Mouse (Mus musculus) kidney, postnatal 10 days (tissue): ENCODE data around the gene Abhd14a.
A peak's percentile ranks its signal among the peaks of the same experiment; 100 is the strongest.

ENCODE experiments used
- DNase-seq: peaks from one replicate; pipeline ENCODE4 v3.0.0; 2021; ENCODE audit warnings: mixed read lengths

The Abhd14a gene

DNA sequence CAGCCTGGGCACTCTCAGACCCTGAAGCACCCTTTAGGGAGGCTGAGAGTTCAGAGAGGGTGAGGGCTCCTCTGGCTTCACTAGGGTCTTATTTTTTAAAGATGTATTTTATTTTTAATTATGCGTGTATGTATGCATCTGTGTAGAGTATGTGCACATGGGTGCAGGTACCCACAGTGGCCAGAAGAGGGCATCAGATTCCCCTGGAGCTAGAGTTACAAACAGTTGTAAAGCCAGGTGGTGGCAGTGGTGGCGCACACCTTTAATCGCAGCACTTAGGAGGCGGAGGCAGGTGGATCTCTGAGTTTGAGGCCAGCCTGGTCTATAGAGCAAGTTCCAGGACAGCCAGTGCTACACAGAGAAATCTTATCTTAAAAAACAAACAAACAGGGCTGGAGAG, 38.4 kb downstream of the Abhd14a start:
- no peak for DNase-seq

DNA sequence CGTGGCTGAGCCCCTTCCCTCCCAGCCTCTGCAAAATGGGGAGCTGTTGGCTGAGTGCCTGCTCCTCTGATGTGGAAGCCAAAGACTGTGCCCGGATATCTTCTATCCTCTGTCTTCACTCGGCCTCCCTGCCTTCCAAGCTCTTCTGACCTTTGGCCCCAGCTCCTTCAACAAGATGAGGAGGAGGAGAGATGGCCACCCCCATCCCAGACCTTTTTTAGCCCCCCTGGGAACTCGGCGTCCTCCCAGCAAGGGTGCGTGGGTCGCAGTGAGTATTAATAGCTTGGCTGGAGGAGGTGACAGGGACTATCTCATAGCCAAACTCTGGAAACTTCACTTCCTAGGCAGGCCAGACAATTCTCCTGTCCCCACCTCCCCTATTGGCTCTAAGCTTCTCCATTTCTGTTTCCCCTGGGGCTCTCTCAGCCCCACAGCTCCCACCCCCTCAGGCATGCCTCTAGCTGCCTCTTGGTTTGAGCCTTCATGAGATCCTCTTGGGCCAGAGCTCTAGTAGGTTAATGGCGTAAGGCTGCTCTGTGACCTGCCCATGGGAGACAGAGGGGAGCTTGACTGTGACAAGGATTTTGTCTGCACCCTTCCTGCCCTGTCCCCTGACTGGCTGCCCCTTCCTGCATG, 40.9 kb downstream of the Abhd14a start:
- DNase-seq = peak; percentile 70

DNA sequence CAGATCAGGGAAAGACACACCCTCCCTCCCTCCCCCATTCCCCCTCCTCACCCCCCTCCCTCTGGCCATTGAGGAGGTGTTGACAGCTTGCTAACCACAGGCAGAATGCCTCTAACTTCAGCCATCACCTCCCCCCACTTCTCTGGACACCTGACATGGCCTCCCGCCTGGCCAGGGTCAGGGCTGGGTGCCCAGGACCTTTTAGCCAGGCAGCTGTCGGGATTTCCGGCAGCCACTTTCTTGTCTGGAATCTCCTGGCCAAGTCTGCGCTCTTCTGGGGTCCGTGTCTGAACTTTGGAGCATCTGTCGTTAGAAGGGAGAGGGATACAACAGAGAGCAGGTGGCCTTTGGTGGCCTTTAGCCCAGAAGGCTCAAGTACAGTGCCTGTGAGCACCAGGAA, 42.2 kb downstream of the Abhd14a start:
- DNase-seq = peak; percentile 62

DNA sequence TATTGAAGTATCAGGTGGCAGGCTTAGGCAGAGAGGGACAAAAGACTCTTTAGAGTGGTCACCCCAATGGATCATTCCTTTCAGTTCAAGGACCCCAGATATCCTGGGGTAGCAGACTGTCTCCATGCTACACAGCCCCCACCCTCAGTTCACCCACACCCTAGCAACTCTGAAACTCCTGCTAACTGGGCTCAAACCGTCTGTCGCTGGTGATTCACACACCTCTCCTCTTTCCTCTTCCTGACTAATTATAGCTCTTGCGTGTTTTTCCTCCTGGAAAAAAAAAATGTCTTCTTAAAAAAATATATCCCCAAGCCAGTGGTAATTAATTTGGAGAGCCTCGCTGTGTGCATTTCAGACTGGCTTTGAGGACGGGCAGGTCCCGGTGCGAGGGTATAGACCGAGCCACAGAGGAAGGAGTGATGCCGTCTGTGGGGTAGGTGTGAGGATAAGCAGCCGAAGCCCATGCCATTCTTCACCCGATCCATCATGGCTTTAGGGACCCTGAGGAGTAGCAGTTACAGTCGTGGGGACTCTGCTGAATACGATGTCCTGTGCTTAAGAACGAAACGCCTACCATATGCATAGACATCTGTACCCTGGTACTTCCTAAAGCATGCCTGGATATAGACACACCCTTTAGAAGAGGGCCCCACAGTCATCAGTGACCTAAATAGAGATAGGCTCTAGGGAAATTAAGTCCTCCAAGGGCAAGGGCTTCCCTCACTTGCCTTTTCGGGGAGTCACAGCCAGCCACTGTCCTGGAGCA, 44.7 kb downstream of the Abhd14a start:
- DNase-seq = no peak

DNA sequence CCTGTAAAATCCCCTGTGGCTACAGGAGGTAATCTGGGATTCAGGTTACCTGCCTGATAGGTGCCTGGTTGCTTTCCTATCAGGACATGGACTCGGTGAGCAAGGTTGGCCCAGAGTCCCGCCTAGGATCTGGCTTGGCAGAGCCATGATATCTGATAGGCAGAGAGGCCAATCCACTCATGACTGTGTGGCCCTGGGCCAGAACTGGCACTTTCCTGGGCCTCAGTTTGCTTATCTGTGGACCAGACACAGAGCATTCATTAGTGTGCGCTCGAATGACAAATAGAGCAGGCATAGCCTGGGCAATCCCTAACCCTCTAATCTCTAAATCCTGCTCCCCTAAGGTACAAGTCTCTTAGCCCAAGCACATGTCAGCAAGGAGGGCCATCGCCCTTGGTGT, 45.3 kb downstream of the Abhd14a start:
- DNase-seq = no peak

DNA sequence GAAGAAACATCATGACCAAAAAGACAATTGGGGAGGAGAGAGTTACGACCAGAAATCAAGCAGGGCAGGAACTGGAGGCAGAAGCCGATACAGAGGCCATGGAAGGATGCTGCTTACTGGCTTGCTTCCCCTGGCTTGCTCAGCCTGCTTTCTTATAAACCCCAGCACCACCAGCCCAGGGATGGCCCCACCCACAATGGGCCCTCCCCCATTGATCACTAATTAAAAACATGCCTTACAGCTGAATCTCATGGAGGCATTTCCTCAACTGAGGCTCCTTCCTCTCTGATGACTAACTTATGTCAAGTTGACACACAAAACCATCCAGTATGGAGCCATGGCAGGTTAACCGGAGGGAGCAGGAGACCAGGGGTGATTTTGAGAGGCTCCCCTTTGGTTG, 47.7 kb downstream of the Abhd14a start:
- no peak for DNase-seq

DNA sequence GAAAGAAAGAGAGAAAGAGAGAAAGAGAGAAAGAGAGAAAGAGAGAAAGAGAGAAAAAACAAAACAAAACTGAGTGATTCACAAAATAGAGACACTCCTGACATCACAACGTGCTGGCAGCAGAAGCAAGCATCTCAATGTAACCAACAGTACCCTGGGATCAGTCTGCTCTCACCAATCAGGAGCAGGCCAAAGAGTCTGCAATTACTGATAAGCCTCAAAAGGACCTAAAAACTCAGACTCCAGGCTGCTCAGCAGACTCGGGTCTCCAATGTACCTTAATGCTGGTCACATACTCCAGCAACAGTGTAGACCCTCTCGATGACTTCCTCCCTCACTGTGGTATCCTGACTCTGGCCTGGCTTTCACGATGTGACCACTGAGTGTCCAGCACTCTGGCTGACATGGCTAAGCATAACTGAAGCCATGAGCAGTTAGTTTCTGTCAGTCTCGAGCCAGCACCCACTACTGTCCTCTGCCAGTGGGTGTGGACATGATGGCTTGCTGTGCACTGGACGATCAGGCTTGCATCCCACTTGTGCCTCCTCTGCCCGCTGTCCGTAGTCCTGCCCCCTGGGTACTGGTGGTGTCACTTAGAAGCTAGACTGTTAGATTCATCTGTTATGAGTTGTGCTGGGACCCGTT, 48.7 kb downstream of the Abhd14a start:
- no peak for DNase-seq

DNA sequence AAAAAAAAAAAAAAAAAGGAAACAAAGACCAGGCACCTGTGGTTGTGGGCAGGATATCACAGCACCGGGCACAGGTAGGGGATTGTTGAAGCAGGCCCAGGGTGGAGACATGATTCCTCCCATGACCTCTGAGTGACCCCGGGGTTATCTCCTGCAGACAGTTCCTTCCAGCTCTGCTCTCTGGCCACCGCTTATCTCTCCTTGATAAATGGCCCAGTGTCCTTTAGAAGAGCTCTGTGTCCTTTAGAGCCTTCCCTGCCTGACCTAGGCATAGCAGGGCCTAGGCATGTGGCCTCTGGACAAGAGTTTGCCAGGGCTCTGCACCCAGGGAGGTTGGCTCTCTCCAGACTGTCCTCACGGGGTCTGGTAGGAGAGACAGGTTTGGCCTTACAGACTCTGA, 49.7 kb downstream of the Abhd14a start:
- DNase-seq = no peak

DNA sequence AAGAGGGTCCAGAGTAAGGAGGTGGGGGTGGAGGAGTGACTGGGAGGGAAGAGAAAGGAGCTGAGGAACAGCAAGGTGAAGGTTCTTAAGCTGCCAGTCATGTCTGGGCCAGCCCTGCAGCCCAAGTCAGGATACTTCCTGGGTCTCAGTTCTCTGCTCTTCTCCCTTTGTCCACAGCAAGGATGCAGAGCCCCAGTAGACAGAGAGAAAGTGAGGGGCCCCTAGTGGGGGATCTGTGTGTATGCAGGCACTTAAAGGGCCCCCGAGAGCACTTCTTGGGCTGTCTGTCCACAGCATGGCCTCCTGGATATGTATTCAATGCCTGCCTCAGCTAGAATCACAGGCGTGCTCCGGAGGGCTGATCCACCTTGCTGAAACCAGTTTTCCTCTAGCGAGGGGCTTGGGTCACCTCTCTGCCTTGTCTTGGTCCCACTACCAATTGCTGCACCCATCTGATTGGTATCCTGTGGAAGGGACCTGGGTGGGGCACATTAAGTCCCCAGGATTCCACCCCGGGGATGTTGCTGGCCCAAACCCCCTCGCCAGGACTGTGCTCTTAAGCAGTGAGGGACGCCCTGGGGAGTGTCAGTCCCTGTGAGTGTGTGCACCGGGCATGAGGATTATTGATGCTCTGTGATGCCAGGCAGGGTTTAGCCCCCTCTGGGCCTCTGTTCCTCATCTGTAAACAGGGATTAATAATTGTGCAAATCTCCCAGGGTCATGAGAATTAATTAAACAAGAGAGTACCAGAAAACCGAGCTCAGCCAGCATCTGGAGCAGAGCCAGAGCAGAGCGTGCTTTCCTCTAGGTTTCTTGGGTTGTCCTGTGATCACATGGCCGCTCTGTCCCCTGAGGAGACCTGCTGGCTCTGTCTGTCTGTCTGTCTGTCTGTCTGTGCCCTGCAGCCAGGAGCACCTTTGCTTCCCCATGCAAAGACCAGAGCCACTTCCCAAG, 52.6 kb downstream of the Abhd14a start:
- peak; percentile 58 for DNase-seq

DNA sequence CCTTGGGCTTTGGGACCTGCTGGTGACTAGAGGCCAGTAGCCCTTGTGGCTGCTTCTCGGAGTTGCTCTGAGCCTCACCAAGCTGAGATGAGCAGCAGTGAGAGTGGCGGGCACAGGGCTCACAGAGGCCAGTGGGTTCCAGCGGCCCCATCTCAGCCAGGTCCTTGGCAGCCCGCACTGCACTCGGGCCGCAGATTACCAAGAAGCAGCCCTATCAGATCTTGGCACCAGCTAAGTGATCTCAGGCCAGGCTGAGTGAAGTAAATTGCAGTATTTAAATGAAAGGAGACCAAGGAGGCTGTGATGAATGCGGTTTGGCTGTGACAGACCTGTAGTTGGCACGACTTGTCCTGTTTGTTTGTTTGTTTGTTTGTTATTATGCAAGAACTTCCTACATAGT, 53.9 kb downstream of the Abhd14a start:
- DNase-seq = no peak

DNA sequence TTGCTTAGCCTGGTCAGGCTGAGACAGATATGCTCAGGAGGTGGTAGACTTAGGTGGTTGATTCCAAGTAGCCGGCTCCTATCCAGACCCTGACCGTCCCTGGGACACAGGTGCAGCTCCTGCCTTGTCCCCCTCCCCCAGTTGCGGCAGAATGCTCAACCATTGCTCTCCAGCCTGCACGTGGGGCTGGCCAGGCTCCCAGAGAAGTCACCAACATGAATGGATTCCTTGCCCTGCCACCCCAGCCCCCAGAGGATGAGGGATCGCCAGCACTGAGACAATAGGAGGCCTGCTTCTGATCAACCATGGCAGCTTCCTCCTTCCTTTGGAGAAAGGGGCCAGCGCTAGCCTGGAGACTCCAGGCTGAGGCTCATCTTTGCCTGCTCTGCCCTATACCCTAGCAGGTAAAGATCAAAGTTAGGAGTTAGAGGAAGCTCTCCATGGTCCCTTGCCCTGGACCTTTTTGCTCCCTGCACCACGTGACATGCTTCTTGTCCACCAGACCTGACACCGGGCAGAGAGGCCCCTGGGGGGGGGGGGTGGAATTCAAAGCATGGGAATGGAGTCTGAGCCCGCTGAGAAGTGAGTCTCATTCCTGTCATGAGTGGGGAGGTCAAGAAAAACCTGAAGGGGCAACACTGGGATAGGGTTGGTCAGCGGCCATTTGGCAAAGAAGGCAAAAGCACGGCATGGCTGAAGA, 54.5 kb downstream of the Abhd14a start:
- DNase-seq = no peak
